Mouse (Mus musculus): ENCODE measurements at regions not wholly inside any gene's neighbourhood (a gene's known extent, or its start where the extent isn't known, plus 50 kb on each side); places are given as distances from the start of the nearest gene placed in this dataset.

DNA sequence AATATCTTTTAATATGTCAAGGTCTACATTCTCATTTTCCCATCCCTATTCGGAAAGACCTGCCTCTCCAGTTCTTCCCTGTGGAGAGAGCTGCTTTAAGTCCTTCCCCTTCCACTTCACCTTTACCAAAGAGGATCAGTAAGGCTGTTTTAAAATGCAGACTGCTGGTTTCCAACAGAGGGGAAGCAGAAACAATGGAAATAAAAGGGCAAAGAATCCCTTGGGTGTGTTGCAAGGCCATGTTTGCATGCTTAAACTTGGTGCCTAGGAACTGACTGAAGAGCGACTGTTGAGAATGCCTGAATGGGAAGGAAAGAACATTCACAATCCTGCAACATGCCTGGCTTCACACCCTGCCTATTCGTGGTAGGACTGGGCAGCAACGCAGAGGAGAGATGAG lies 2759.1 kb upstream of the 5930422O12Rik start:
- Histone ChIP-seq H3K4me3 (replicated peaks) (no peak overlapping the region), H3K27ac (replicated peaks) (no peak overlapping the region), H3K27me3 (no peaks in the 10 kb centered on the region), H3K9ac (no peak overlapping the region), H3K9me3 (replicated peaks) (no peaks in the 10 kb centered on the region), H3K36me3 (no peaks in the 10 kb centered on the region), H3K4me2 (replicated peaks) (no peak overlapping the region), H3K4me1 (no peaks in the 10 kb centered on the region)
- no peak for ATAC-seq (ENCODE audit: insufficient number of reproducible peaks, low FRiP score, low TSS enrichment, low read depth)
- 60% methylated on average over 4 of the region's 4 CpGs for WGBS

DNA sequence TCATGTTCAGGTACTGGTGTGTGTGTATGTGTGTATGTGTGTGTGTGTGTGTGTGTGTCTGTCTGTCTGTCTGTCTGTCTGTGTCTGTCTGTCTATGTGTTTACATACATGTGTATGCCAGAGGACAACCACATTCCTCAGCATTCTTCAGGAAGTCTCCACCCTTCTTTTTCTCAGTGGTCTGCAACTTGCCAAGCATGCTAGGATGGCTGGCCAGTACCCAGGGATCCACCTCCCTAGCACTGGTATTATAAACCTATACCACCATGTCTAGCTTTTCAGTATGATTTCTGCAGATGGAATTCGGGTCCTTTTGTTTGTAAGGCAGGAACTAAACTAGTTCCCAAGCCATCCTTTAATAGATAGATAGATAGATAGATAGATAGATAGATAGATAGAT lies 2751.1 kb upstream of the 5930422O12Rik start:
- no peak overlapping the region for H3K4me2 ChIP-seq (replicated peaks)
- no peak overlapping the region for H3K9ac ChIP-seq
- H3K27ac ChIP-seq (replicated peaks): no peak overlapping the region
- WGBS: 79% methylated on average over 1 of the region's 1 CpGs
- no peak overlapping the region for H3K4me3 ChIP-seq (replicated peaks)
- no peaks in the 10 kb centered on the region for H3K36me3 ChIP-seq
- no peaks in the 10 kb centered on the region for H3K27me3 ChIP-seq
- no peaks in the 10 kb centered on the region for H3K9me3 ChIP-seq (replicated peaks)
- ATAC-seq (ENCODE audit: insufficient number of reproducible peaks, low FRiP score, low TSS enrichment, low read depth): no peak
- H3K4me1 ChIP-seq: no peaks in the 10 kb centered on the region

DNA sequence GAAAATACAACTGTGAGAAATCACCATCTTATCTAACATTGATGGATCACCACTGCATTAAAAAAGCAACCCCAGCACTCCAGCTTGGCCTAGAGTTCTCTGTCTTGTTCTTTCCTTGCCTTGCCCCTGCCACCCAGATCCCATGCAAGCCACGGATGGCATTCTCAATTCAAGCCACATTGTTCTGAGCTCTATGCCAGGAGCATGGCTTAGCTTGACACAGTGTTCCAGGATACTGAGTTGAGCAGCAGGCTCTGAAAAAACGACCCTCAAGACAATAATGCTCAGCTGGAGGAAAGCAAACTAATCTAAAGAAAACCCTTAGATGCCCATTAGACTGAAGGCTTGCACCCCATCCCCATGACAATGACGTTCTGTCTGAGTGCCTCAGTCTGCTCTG lies 2746.3 kb upstream of the 5930422O12Rik start:
- no peaks in the 10 kb centered on the region for H3K9me3 ChIP-seq (replicated peaks)
- H3K27ac ChIP-seq (replicated peaks): no peak overlapping the region
- H3K36me3 ChIP-seq: no peaks in the 10 kb centered on the region
- H3K4me3 ChIP-seq (replicated peaks): no peak overlapping the region
- H3K27me3 ChIP-seq: no peaks in the 10 kb centered on the region
- ATAC-seq (ENCODE audit: insufficient number of reproducible peaks, low FRiP score, low TSS enrichment, low read depth): no peak
- 49% methylated on average over 3 of the region's 3 CpGs for WGBS
- H3K4me1 ChIP-seq: no peaks in the 10 kb centered on the region
- no peak overlapping the region for H3K4me2 ChIP-seq (replicated peaks)
- no peak overlapping the region for H3K9ac ChIP-seq

DNA sequence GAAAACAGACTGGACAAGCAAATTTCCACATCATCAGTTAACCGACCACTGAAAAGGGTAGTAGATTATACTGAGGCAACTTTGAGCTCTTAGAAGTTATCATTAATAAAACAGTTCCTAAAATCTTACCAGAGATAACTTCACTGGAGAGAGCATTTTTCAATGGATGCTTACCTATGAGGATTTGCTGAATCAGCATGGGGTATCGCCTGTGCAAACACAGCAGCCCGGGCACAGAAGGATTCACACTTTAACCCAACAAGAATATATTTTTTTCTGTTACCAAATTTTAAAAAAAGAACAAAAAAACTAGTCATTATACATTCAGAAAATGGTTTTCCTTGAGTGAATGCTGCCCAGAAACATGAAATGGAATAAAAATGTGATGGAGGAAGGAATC lies 2742.0 kb upstream of the 5930422O12Rik start:
- no peak overlapping the region for H3K9ac ChIP-seq
- no peak overlapping the region for H3K4me3 ChIP-seq (replicated peaks)
- no peaks in the 10 kb centered on the region for H3K27me3 ChIP-seq
- H3K9me3 ChIP-seq (replicated peaks): no peaks in the 10 kb centered on the region
- no peaks in the 10 kb centered on the region for H3K4me1 ChIP-seq
- H3K27ac ChIP-seq (replicated peaks): no peak overlapping the region
- no peak for ATAC-seq (ENCODE audit: insufficient number of reproducible peaks, low FRiP score, low TSS enrichment, low read depth)
- no peak overlapping the region for H3K4me2 ChIP-seq (replicated peaks)
- no peaks in the 10 kb centered on the region for H3K36me3 ChIP-seq
- WGBS: 87% methylated on average over 3 of the region's 3 CpGs

DNA sequence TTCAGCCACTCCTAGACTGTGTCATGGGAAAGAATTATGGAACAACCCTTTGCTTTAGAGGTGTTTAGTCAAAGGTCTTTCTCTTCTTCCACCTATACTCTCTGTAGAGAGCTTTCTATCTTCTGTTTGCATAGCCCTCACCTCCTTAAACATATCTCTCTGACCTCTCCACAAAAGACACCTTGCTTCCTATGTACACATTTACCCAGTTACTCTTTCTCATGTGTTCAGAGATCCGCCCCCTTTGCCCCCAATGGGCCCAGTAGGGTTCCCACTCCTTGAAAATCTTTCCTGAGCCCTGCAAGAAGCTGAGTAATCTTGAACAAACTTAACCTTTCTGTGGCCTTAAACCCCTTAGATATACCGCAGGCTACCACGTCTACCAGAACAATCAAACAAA lies 2734.4 kb upstream of the 5930422O12Rik start:
- H3K9ac ChIP-seq: no peak overlapping the region
- ATAC-seq (ENCODE audit: insufficient number of reproducible peaks, low FRiP score, low TSS enrichment, low read depth): no peak
- WGBS: 81% methylated on average over 3 of the region's 3 CpGs
- H3K9me3 ChIP-seq (replicated peaks): no peaks in the 10 kb centered on the region
- H3K27me3 ChIP-seq: no peaks in the 10 kb centered on the region
- no peaks in the 10 kb centered on the region for H3K36me3 ChIP-seq
- H3K4me2 ChIP-seq (replicated peaks): no peak overlapping the region
- no peak overlapping the region for H3K4me3 ChIP-seq (replicated peaks)
- no peak overlapping the region for H3K27ac ChIP-seq (replicated peaks)
- H3K4me1 ChIP-seq: no peaks in the 10 kb centered on the region

DNA sequence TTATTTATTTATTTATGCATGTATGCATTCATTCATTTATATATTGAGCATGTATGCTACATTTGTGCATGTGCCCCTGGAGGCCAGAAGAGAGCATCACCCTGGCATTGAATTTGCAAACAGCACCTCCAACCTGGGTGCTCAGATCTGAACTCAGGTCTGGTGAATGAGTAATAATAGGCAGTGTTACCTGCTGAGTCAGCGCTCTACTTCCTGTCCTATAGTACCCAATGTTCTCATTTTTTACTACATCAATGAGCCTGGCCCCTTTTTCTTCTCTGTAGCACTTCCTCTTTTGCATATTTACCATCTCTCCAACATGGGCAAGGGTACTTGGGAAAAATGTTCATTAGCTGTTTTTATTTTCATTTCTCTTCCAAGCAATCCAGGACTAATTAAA lies 2711.9 kb upstream of the 5930422O12Rik start:
- Histone ChIP-seq H3K4me2 (replicated peaks) (no peak overlapping the region), H3K27me3 (no peaks in the 10 kb centered on the region), H3K4me3 (replicated peaks) (no peak overlapping the region), H3K27ac (replicated peaks) (no peak overlapping the region), H3K36me3 (no peaks in the 10 kb centered on the region), H3K9me3 (replicated peaks) (no peaks in the 10 kb centered on the region), H3K4me1 (no peaks in the 10 kb centered on the region), H3K9ac (no peak overlapping the region)
- ATAC-seq (ENCODE audit: insufficient number of reproducible peaks, low FRiP score, low TSS enrichment, low read depth): no peak
- 97% methylated on average over 1 of the region's 1 CpGs for WGBS

DNA sequence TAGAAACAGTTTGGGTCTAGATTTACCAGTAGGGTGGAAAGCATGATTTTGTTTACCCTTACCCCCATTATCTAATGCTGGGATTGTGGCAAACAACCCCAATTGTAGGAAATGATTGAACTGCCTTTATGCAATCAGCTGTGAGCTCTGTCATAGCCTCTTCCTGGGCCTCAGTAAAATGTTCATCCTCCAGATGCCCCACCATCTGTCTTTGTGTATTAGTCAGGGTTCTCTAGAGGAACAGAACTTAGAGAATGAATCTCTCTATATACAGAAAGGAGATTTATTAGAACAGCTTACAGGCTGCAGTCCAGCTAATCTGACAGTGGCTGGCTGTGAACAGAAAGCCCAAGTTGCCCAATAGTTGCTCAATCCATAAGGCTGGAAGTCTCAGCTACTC lies 2698.1 kb upstream of the 5930422O12Rik start:
- no peak for ATAC-seq (ENCODE audit: insufficient number of reproducible peaks, low FRiP score, low TSS enrichment, low read depth)
- Histone ChIP-seq H3K36me3 (no peaks in the 10 kb centered on the region), H3K4me2 (replicated peaks) (no peak overlapping the region), H3K4me3 (replicated peaks) (no peak overlapping the region), H3K27ac (replicated peaks) (no peak overlapping the region), H3K27me3 (no peaks in the 10 kb centered on the region), H3K9ac (no peak overlapping the region), H3K4me1 (no peaks in the 10 kb centered on the region), H3K9me3 (replicated peaks) (no peaks in the 10 kb centered on the region)

DNA sequence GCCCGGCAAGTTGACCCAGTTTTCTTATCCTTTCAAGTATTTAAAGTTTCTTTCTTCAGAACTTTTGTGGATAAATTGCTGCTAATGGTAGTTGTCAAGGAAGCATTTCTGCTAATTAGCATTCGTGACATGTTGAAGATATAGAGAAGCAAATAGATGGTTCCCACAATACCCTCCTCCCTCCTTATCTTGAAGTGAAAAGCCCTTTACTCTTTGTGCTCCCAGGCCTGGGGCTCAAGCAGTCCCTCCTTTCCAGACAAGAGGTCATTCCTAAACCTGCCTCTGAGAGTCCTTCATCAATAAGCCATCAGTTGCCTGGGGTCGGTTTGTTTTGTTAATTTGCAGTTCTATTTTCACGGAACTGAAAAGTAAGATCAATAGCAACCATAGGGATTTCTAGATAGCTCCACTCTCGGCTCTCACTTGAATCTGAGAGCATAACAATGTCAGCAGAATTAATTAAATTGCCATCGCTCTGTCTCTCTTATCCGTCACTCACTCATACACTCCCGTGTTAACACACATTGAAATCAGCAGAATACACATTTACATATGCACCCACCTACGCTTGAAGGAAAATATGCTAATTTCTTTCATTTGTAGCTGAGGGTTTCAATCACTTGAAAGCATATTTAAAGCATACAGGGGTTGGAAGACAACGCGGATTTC lies 2695.8 kb upstream of the 5930422O12Rik start:
- H3K4me3 ChIP-seq (replicated peaks): no peak overlapping the region
- no peaks in the 10 kb centered on the region for H3K36me3 ChIP-seq
- no peaks in the 10 kb centered on the region for H3K27me3 ChIP-seq
- no peaks in the 10 kb centered on the region for H3K9me3 ChIP-seq (replicated peaks)
- WGBS: 70% methylated on average over 11 of the region's 11 CpGs
- H3K9ac ChIP-seq: no peak overlapping the region
- H3K4me1 ChIP-seq: no peaks in the 10 kb centered on the region
- ATAC-seq (ENCODE audit: insufficient number of reproducible peaks, low FRiP score, low TSS enrichment, low read depth): no peak
- no peak overlapping the region for H3K4me2 ChIP-seq (replicated peaks)
- no peak overlapping the region for H3K27ac ChIP-seq (replicated peaks)

DNA sequence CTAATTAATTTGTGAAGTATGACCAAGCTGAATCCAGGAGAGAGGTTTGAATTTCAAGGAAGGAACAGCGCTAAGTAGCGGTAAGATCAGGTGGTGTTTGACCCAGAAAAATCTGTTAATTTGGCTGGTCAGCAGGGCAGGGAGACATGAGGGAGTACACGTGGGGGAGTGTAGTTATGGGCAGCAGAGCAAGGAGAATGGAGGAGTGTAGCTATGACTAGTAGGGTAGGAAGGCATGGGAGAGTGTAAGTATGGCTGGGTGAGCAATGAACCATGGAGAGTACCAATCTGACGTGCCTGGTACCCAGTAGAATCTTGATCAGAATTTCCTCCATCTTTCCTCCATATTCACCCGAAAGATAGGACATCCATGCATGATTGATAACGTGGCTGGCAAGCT lies 2695.1 kb upstream of the 5930422O12Rik start:
- ATAC-seq (ENCODE audit: insufficient number of reproducible peaks, low FRiP score, low TSS enrichment, low read depth): no peak
- Histone ChIP-seq H3K27ac (replicated peaks) (no peak overlapping the region), H3K9ac (no peak overlapping the region), H3K9me3 (replicated peaks) (no peaks in the 10 kb centered on the region), H3K4me2 (replicated peaks) (no peak overlapping the region), H3K4me1 (no peaks in the 10 kb centered on the region), H3K4me3 (replicated peaks) (no peak overlapping the region), H3K36me3 (no peaks in the 10 kb centered on the region), H3K27me3 (no peaks in the 10 kb centered on the region)
- 81% methylated on average over 6 of the region's 6 CpGs for WGBS

DNA sequence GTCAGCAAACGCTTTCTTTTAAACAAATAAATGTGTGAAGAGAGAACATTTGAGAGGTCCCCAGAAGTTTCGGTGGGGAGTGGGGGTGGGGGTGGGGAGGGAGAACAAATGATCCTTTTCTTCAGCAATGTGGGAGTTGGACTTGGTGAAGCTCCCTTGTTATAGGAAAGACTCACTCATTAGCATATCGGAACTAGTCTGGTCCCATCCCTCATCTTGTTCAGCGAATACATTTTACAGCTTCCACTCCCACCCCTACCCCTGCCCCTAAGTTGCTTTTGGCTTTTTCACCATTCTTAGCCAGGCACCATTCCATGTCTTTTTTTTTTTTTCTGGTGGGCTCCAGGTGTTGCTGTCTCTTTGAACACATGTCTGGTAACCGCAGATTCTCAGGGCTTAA lies 2693.2 kb upstream of the 5930422O12Rik start:
- no peak overlapping the region for H3K27ac ChIP-seq (replicated peaks)
- 54% methylated on average over 5 of the region's 5 CpGs for WGBS
- H3K9me3 ChIP-seq (replicated peaks): no peaks in the 10 kb centered on the region
- no peaks in the 10 kb centered on the region for H3K4me1 ChIP-seq
- no peaks in the 10 kb centered on the region for H3K27me3 ChIP-seq
- H3K4me3 ChIP-seq (replicated peaks): no peak overlapping the region
- ATAC-seq (ENCODE audit: insufficient number of reproducible peaks, low FRiP score, low TSS enrichment, low read depth): no peak
- no peak overlapping the region for H3K9ac ChIP-seq
- no peak overlapping the region for H3K4me2 ChIP-seq (replicated peaks)
- no peaks in the 10 kb centered on the region for H3K36me3 ChIP-seq

DNA sequence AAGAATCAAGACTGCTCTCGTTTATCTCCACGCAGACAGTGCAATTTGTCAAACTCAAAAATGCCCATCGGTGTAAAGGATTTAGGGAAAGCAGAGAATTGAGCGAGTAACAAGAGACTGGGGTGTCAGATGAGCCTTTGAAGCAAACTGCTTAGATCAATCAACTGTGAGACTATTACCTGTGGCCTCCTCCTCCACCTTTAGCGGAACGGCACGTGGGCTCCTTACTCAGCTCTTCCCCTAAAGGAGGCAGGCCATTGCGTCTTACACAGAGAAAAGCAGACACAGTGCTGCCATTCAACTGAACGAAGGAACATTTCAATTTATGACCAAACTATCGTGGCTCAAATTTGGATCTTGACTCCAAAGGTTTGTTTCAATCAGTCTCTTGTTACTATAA lies 2692.8 kb upstream of the 5930422O12Rik start:
- 60% methylated on average over 10 of the region's 10 CpGs for WGBS
- no peak for ATAC-seq (ENCODE audit: insufficient number of reproducible peaks, low FRiP score, low TSS enrichment, low read depth)
- no peaks in the 10 kb centered on the region for H3K36me3 ChIP-seq
- H3K27me3 ChIP-seq: no peaks in the 10 kb centered on the region
- H3K4me2 ChIP-seq (replicated peaks): no peak overlapping the region
- H3K4me3 ChIP-seq (replicated peaks): no peak overlapping the region
- no peak overlapping the region for H3K27ac ChIP-seq (replicated peaks)
- no peak overlapping the region for H3K9ac ChIP-seq
- no peaks in the 10 kb centered on the region for H3K4me1 ChIP-seq
- H3K9me3 ChIP-seq (replicated peaks): no peaks in the 10 kb centered on the region

DNA sequence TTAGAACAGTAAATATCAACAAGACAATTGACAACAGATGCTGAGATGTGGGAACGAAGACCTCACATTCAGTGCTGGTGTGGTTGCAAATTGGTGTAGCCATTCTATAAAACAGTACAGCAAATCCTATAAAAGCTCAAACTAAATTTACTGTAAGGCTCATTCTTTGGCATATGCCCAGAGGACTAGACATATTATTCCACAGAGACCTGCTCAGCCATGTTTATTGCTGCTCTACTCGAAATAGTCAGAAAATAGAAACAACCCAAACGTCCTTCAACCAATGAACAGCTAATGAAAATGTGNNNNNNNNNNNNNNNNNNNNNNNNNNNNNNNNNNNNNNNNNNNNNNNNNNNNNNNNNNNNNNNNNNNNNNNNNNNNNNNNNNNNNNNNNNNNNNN lies 2681.6 kb upstream of the 5930422O12Rik start:
- no peaks in the 10 kb centered on the region for H3K4me1 ChIP-seq
- peak; percentile 51; the same call in 1 of the 2 replicates for ATAC-seq (ENCODE audit: insufficient number of reproducible peaks, low FRiP score, low TSS enrichment, low read depth)
- H3K4me3 ChIP-seq (replicated peaks): no peak overlapping the region
- no peaks in the 10 kb centered on the region for H3K27me3 ChIP-seq
- H3K36me3 ChIP-seq: no peaks in the 10 kb centered on the region
- H3K4me2 ChIP-seq (replicated peaks): no peak overlapping the region
- no peak overlapping the region for H3K9ac ChIP-seq
- H3K27ac ChIP-seq (replicated peaks): no peak overlapping the region
- no peaks in the 10 kb centered on the region for H3K9me3 ChIP-seq (replicated peaks)
- WGBS: 41% methylated on average over 3 of the region's 3 CpGs
